Mouse (Mus musculus): ENCODE results near the gene Nadk.
A peak's percentile ranks its signal among the peaks of the same experiment; 100 is the strongest.

The Nadk gene

GRCm38 (mm10) chr4:155561661-155562442 lies at the start of gene Nadk:
Nadk (plus strand) TSS chr4:155562378.
- no peak for DNase-seq (ENCODE audit: low spot score in 2 of 2)

- no peak for DNase-seq (ENCODE audit: low spot score in 2 of 2)
These were observed 47.4 kb upstream of the Nadk start for GRCm38 (mm10) chr4:155514810-155515209.

- DNase-seq (ENCODE audit: low spot score in 2 of 2) = no peak
These were observed 44.1 kb upstream of the Nadk start for GRCm38 (mm10) chr4:155517948-155518517.

- no peak for DNase-seq (ENCODE audit: low spot score in 2 of 2)
These were observed 39.9 kb upstream of the Nadk start for GRCm38 (mm10) chr4:155522327-155522726.

DNA sequence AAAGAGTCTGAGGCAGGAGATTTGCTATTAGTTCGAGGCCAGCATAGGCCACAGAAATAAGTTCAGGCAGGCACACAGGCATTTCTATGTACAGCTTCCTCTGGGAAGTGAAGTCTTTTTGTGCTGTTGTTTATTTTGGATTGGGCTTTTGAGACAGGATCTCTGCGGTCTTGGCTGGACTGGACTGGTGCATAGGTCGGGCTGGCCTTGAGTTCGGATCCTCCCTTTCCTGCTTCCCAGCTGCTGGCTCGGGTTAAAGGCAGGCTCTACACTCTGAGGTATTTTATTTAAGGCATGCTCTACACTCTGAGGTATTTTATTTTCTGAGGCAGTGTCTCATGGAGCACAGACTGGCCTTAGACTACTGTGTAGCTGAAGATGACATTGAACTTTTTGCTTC lies 36.4 kb upstream of the Nadk start:
- DNase-seq (ENCODE audit: low spot score in 2 of 2) = no peak

DNA sequence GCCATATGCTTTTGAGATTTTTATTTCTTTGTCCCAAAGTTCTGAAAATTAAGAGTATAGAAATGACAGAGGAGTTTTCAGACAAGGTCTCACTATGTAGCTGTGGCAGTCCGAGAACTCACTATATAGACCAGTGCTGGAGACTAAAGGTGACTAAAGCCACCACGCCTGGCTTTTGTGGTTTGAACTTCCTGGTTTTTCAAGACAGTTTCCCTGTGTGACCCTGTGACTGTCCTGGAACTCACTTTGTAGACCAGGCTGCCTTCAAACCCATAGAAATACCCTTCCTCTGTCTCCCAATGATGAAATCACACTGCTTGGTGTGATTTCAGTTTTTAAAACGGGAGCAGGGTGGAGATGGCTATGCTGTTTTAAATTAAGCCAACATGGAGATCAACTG lies 32.9 kb upstream of the Nadk start:
- DNase-seq (ENCODE audit: low spot score in 2 of 2) = no peak

DNA sequence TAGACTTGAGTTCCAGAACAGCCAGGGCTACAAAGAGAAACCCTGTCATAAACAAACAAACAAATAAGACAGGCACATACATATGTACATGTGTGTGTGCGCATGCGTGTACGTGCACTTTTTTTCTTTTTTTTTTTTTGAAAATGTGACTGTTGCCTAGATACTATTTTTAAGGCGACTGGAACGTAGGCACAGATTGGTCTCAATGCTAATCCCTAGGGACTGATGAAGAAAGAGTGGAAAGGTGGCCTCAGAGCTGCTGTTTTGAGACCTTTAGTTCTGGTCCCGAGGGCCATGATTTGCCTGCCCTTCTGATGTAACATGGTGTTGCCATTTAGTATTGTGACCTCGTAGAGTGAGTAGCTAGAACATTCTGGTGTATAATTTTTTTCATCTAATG lies 12.2 kb upstream of the Nadk start:
- DNase-seq (ENCODE audit: low spot score in 2 of 2) = no peak

DNA sequence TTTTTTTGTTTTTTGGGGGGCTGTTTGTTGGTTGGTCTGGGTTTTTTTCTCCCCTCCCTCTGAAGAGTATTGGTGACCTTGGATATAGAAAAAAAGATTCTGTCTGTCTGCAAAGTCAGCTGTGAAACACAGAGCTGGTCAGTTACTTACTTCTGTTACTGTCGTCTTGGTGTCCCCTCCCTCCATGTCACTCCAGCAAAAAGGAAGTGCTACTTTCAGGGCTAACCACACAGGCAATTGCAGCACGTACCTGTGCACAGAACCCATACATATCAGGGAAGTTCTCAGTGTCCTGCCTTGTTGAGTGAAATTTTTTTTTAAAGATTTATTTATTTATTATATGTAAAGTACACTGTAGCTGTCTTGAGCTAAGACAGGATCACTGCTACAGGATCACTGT lies 11.7 kb upstream of the Nadk start:
- DNase-seq (ENCODE audit: low spot score in 2 of 2) = no peak

DNA sequence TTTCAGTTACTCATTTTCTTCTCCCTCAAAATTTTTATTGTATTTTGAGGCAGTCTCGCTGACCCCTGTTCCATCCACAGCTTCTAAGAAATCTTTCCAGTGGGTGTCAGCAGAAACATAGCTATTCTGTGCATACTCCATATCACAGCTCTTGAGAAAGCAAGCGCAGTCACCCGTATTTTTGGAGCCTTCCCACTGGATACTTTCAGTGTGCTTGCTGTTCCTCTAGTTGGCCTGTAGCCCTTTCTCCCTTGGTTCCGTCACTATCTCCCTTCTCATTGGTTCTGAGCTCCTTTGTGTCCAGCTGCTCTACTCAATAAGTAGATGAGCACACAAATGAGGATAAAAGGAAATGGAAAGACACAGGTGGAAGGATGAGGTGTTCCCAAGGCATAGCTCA lies 11.1 kb upstream of the Nadk start:
- no peak for DNase-seq (ENCODE audit: low spot score in 2 of 2)

- no peak for DNase-seq (ENCODE audit: low spot score in 2 of 2)
These were observed 9.2 kb upstream of the Nadk start for GRCm38 (mm10) chr4:155552917-155553532.

GRCm38 (mm10) chr4:155554880-155555279 lies 7.3 kb upstream of the Nadk start:
- no peak for DNase-seq (ENCODE audit: low spot score in 2 of 2)

DNA sequence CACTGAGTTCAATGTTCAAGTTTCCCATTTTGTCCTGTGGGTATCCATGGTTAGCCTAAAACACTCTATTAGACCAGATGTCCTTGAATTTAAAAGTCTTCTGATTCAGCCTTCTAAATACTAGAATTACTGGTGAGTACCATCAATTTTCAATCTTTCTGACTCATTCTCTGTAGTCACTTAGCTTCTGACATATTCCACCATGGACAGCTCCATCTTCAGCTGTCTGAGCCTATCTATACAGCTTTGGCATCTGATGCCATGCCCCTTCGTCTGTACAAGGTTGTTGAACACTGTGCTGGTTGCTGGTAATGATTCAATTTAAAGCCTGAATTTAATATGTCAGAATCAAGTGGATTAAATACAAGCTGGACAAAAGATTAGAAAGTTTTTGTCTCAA lies 6.7 kb upstream of the Nadk start:
- no peak for DNase-seq (ENCODE audit: low spot score in 2 of 2)

GRCm38 (mm10) chr4:155559454-155559853 lies 2.7 kb upstream of the Nadk start:
- no peak for DNase-seq (ENCODE audit: low spot score in 2 of 2)

DNA sequence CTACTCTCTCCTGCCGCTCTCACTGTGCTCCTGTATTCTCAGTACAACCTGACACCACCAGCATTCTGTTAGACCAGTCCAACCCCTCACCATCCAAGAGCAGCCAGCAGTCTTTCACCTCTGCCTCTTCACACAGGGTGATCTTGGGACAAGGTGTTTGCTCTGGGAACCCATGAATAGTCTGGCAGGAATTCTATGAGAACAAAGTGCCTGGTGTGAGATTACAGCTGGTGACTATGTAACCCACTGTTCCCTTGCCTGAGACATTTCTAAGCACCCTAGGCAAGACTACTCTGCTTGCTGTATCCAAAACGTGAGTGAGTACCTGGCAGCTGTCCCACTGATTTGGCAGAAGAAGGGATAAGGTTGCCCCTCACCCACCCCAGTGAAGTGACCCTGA lies 1.2 kb upstream of the Nadk start:
- no peak for DNase-seq (ENCODE audit: low spot score in 2 of 2)

- no peak for DNase-seq (ENCODE audit: low spot score in 2 of 2)
These were observed 684 bp downstream of the Nadk start for GRCm38 (mm10) chr4:155562725-155563399.

- peak; percentile 90 to 91 for DNase-seq (ENCODE audit: low spot score in 2 of 2)
These were observed 1.4 kb downstream of the Nadk start for GRCm38 (mm10) chr4:155563400-155564231.

DNA sequence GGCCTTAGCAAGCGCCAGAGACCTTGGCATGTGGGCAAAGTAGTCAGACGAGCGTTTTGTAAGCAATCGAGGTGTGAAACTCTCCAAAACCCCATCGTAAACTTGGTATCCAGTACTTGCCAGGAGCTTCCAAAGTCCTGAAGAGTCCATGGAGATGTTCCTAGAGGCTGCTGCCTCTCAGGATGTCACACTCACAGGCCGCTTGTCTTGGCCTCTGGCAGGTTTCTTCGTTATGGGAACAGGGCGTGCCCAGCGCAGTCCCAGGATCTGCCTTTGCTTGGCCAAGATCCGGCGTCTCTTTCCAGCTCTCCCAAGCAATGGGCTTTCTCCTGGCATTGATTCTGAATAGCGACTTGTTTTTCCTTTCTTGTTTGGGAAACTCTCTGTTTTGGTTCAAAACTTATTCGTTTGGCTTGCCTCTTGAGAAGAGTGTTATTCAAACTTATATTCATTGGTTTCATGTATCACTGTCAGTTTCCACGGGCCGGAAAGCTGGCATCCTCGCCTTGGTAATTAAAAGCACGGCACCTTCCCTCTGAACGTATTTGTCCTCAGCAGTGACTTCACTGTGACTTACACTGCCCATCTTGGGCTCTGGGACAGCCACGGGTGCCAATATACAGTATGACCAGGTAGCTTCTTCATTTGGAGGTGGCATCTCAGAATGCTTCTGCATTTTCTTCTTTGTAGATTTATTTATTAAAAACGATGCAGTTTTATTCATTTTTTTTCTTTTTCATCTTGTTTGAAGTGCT lies 2.3 kb downstream of the Nadk start:
- no peak for DNase-seq (ENCODE audit: low spot score in 2 of 2)

DNA sequence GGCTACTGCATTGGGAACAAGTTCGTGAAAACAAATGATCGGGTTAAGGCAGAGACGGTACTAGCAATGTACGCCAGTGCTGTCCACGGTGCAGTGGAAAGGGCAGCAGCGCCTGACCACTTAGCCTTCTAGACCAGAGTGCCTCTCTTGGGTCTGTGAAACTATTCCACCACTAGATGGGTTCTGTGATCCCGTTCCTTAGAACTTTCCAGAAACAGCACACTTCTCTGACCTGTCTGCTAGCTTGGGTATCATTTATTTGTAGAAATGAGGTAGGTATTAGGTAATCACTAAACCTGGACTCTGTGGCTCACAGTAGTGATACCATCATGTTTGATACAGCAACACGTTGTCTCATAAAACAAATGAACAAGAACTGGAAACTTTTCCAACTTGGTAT lies 4.4 kb downstream of the Nadk start:
- DNase-seq (ENCODE audit: low spot score in 2 of 2) = no peak

DNA sequence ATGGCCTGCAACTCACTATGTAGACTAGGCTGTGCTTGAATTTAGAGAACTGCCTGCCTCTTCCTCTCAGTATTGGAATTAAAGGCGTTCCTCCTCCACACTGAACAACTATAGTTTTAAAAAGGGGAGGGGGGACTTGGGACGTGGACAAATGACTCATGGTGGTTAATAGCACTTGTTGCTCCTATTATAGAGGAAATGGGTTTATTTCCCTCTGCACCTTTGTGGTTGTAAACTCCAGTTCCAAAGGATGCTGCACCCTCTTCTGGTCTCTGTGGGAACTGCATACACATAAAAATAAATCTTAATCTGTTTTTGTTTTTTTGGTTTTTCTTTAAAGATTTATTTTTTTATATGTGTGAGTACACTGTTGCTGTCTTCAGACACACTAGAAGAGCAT lies 6.0 kb downstream of the Nadk start:
- no peak for DNase-seq (ENCODE audit: low spot score in 2 of 2)

DNA sequence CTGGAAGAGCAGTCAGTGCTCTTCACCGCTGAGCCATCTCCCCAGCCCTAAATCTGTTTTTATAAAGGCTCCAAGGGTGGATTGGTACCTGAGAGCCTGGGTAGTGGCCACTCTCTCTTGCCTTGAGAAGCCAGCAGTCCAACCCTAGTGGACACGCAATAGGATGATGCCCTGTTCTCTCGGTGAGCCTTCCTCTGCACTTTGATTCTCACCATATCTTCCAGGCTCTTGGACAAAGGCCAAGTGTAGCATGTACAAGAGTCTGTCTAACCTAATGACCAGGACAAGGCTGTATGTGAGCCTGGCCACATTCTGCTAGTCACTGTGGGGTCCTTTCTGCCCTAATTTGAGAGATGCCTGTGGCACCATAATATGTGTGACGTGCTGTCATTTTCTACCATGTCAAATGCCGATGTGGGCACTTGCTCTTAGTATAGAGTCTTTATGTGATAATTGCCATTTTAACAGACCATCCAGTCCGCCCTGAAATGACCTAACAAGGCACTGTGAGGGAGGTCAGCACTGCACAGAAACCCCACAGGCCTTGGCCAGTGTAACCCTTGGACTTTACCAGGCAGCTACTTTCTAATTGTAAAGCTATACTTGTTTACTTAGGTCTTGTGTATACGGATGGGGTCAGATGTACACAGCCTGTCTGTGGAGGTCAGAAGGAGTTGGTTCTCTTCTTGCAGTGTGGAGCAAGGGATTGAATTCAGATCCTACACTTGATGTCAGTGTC lies 6.6 kb downstream of the Nadk start:
- DNase-seq (ENCODE audit: low spot score in 2 of 2) = no peak

Data from right cerebral cortex, postnatal 36 days (tissue).